ENCODE assay signal across 32 mouse cellular contexts in genomic region chr2:181152701-181153100, GRCm38 (mm10). TPM values are rescaled to one million over a fixed set of nuclear protein-coding genes. Genes with fewer than 3 reads are reported as not detected.
DNase-seq lines count a peak whose midpoint lies in the region; TF ChIP-seq lines count a peak whose summit lies in the region.
"Had no signal": no experiment of that assay in that cellular context is flagged by ENCODE, and none has a peak within 500 bp of the region (broad histone marks: within the 10 kb centered on the region; RNA-seq: fewer than 3 reads in every experiment).

No protein-coding gene starts in this region.

- no peak for TF ChIP-seq CTCF in cerebellum, adult 2 months (IDR thresholded peaks at IDR 0.05; ENCODE audit: borderline replicate concordance, insufficient read depth, low read depth, low read length)

- WGBS in cerebellum, adult 2 months = 66% methylated on average over 17 of the region's 17 CpGs

- H3K27me3 ChIP-seq in cerebellum, adult 2 months (ENCODE audit: control insufficient read depth, insufficient read depth, low read length) = no peaks in the 10 kb centered on the region
- H3K27me3 ChIP-seq: forebrain, embryonic 15.5 days; hindbrain, embryonic 15.5 days had no signal

- no peak overlapping the region for H3K27ac ChIP-seq in cerebellum, adult 2 months (ENCODE audit: insufficient read depth, low read length)
- H3K27ac ChIP-seq: embryonic facial prominence, embryonic 10.5 days; forebrain, embryonic 15.5 days; hindbrain, embryonic 15.5 days; kidney, postnatal 0 days; limb, embryonic 13.5 days; liver, embryonic 12.5 days; stomach, embryonic 15.5 days had no signal

- peak; percentile 91 for DNase-seq in heart, adult 11 months
- DNase-seq in heart, postnatal 4 days = no peak
- DNase-seq in left cerebral cortex, postnatal 25 days (ENCODE audit: low spot score in 2 of 2) = peak; percentile 20 to 69
- no peak for DNase-seq in left cerebral cortex, postnatal 10 days (ENCODE audit: extremely low spot score in 1 of 2, low spot score in 2 of 2)
- DNase-seq in cerebellum, adult 2 months = peak; percentile 52 to 57
- DNase-seq in cerebellum, postnatal 14 days = peak; percentile 22 to 38
- no peak for DNase-seq in embryo, embryonic 10.5 days (ENCODE audit: low spot score)
- DNase-seq: adrenal gland, postnatal 36 days; B cell, adult 2 months; gastrocnemius, postnatal 25 days; kidney, adult 2 months; lung, adult 18-20 months; lung, postnatal 10 days; thymus, postnatal 25 days had no signal

- H3K4me3 ChIP-seq in cerebellum, adult 2 months (replicated peaks; ENCODE audit: insufficient read depth, low read depth, low read length) = no peak overlapping the region
- H3K4me3 ChIP-seq: embryonic facial prominence, embryonic 10.5 days; forebrain, embryonic 15.5 days; hindbrain, embryonic 15.5 days; limb, embryonic 13.5 days; liver, embryonic 12.5 days; stomach, embryonic 15.5 days had no signal

- TF ChIP-seq POLR2A in cerebellum, adult 2 months (IDR thresholded peaks at IDR 0.05; ENCODE audit: borderline replicate concordance, insufficient read depth, low read length) = no peak

- peaks cover 49% of the 10 kb centered on the region for H3K4me1 ChIP-seq in cerebellum, adult 2 months (ENCODE audit: control insufficient read depth, insufficient read depth, low read length)

- intact Hi-C loops in left cerebral cortex, postnatal 25 days (cut with DNase I) = loop anchor here (5.0 kb wide), 1 partner anchor 40 kb away; no protein-coding TSS in a partner anchor
- intact Hi-C loops in left cerebral cortex, postnatal 10 days (cut with DNase I) = no loop called here

RNA-seq across cellular contexts. Expression of gene Eef1a2, which starts 4.1 kb away (rescaled TPM):
- 100 to 1,000 TPM; 460 to 501 TPM for total RNA-seq in heart, postnatal 4 days (2021)
- total RNA-seq in left cerebral cortex, postnatal 25 days (2021) = 1,000 to 10,000 TPM; 1,322 to 1,385 TPM
- 100 to 1,000 TPM; 898 to 906 TPM for total RNA-seq in left cerebral cortex, postnatal 10 days (2021)
- polyA plus RNA-seq in cerebellum, adult 2 months (2012; rRNA removed) = 1,226 and 1,413 TPM in 2 replicates
- total RNA-seq: CH12.LX; hematopoietic stem cell, adult 5-6 weeks; megakaryocyte progenitor cell, adult 5-6 weeks had no signal
- polyA plus RNA-seq: G1E; limb, embryonic 13.5 days; liver, embryonic 12.5 days; Patski had no signal

RNA-seq across cellular contexts. Expression of gene Kcnq2, which starts 17.6 kb away (rescaled TPM):
- under 1 TPM in 1 of 2 experiments, not detected in 1; 0.29 TPM for total RNA-seq in heart, postnatal 4 days (2021)
- 100 to 1,000 TPM; 227 to 240 TPM for total RNA-seq in left cerebral cortex, postnatal 25 days (2021)
- total RNA-seq in left cerebral cortex, postnatal 10 days (2021) = 100 to 1,000 TPM; 178 to 181 TPM
- polyA plus RNA-seq in cerebellum, adult 2 months (2012; rRNA removed) = 115 and 125 TPM in 2 replicates
- total RNA-seq: gastrocnemius, postnatal 25 days; hematopoietic stem cell, adult 5-6 weeks; megakaryocyte progenitor cell, adult 5-6 weeks had no signal
- polyA plus RNA-seq: G1E; kidney, postnatal 0 days had no signal

RNA-seq across cellular contexts. Expression of gene Ppdpf, which starts 34.3 kb away (rescaled TPM):
- 10 to 100 TPM; 65.9 to 66.8 TPM for total RNA-seq in heart, postnatal 4 days (2021)
- 10 to 100 TPM; 95.9 to 97.3 TPM for total RNA-seq in left cerebral cortex, postnatal 25 days (2021)
- 100 to 1,000 TPM; 111 to 117 TPM for total RNA-seq in left cerebral cortex, postnatal 10 days (2021)
- polyA plus RNA-seq in cerebellum, adult 2 months (2012; rRNA removed) = 110 and 111 TPM in 2 replicates

RNA-seq across cellular contexts. Expression of gene Ptk6, which starts 49.9 kb away (rescaled TPM):
- not detected for total RNA-seq in heart, postnatal 4 days (2021)
- under 1 TPM in 1 of 2 experiments, not detected in 1; 0.09 TPM for total RNA-seq in left cerebral cortex, postnatal 25 days (2021)
- not detected for total RNA-seq in left cerebral cortex, postnatal 10 days (2021)
- 0.03 and 0.07 TPM in 2 replicates for polyA plus RNA-seq in cerebellum, adult 2 months (2012; rRNA removed)
- total RNA-seq: adrenal gland, adult 18-20 months; adrenal gland, postnatal 36 days; gastrocnemius, postnatal 25 days; hematopoietic stem cell, adult 5-6 weeks; left cerebral cortex, adult 8-10 months; megakaryocyte progenitor cell, adult 5-6 weeks; midbrain, postnatal 0 days had no signal
- polyA plus RNA-seq: embryonic facial prominence, embryonic 10.5 days; forebrain, embryonic 15.5 days; G1E; hindbrain, embryonic 15.5 days; intestine, embryonic 14.5 days; kidney, postnatal 0 days; limb, embryonic 13.5 days; midbrain, embryonic 11.5 days; midbrain, postnatal 0 days; neural tube, embryonic 14.5 days; Patski had no signal

Comparison
In these comparisons a context has a peak if more than half of its experiments do, and no peak if none do; other contexts are left out.
1. DNase-seq: peak in heart, adult 11 months (single experiment), left cerebral cortex, postnatal 25 days (2 of 2), cerebellum, adult 2 months (2 of 2) and cerebellum, postnatal 14 days (2 of 2); none in heart, postnatal 4 days (single experiment), left cerebral cortex, postnatal 10 days (0 of 2) and embryo, embryonic 10.5 days (single experiment).
2. RNA of gene Kcnq2, which starts 17.6 kb away (total RNA-seq): 227 to 240 TPM in left cerebral cortex, postnatal 25 days and 178 to 181 TPM in left cerebral cortex, postnatal 10 days; 0.29 TPM in heart, postnatal 4 days; every median in the first group is over 100 times any median in the second.